Mouse (Mus musculus) ES-E14 (cell line): ENCODE measurements around the gene Oxa1l. TPM values are rescaled to one million over a fixed set of nuclear protein-coding genes. Genes with fewer than 3 reads are reported as not detected.
"Not testable (repeated sequence)": the region's sequence is repeated elsewhere in the genome, so short reads cannot be mapped to it uniquely, and the experiment has no call there.

Source experiments
- DNase-seq: peaks from one replicate; pipeline ENCODE4 v3.0.0-alpha.2; 2013; ENCODE audit warnings: low read depth, low spot score
- H3K27ac ChIP-seq: 2 replicates; pipeline ENCODE4 v1.5.1; 2012; ENCODE audit warnings: low read depth, mild to moderate bottlenecking, low read length, moderate library complexity, mixed read lengths; ENCODE audit not compliant: poor library complexity, insufficient read depth, severe bottlenecking
- H3K36me3 ChIP-seq: 2 replicates; pipeline ENCODE4 v1.6.1; 2012; ENCODE audit warnings: mild to moderate bottlenecking, low read length, moderate library complexity, mixed read lengths; ENCODE audit not compliant: control insufficient read depth, poor library complexity, insufficient read depth, severe bottlenecking
- H3K4me1 ChIP-seq, 2 experiments: fragments of 150-350 bp in 1 of 2; sonication (generic) in 1 of 2; 2 replicates each; pipeline ENCODE4 v1.6.1; 2012; ENCODE audit warnings: low read length in 2 of 2, mild to moderate bottlenecking in 1 of 2, mixed read lengths in 1 of 2; ENCODE audit not compliant: control insufficient read depth in 2 of 2, insufficient read depth in 2 of 2, poor library complexity in 1 of 2
- H3K4me3 ChIP-seq, 2 experiments: fragments of 150-350 bp in 1 of 2; sonication (generic) in 1 of 2; 2 replicates each; pipeline ENCODE4 v1.5.1; 2012; ENCODE audit warnings: low read length in 2 of 2, low read depth in 1 of 2, mild to moderate bottlenecking in 1 of 2, mixed read lengths in 1 of 2; ENCODE audit not compliant: insufficient read depth in 1 of 2, poor library complexity in 1 of 2, severe bottlenecking in 1 of 2
- H3K9ac ChIP-seq: 2 replicates; pipeline ENCODE4 v1.6.1; 2012; ENCODE audit warnings: low read depth, mild to moderate bottlenecking, low read length, mixed read lengths; ENCODE audit not compliant: poor library complexity, insufficient read depth, severe bottlenecking
- H3K9me3 ChIP-seq: fragments of 150-350 bp; sonication (generic); 2 replicates; pipeline ENCODE4 v1.6.1; 2012; ENCODE audit warnings: low read depth, mild to moderate bottlenecking, low read length; ENCODE audit not compliant: control insufficient read depth, insufficient read depth
- CHD2 ChIP-seq: IDR thresholded peaks from 2 replicates; pipeline ENCODE4 v1.6.1; 2014; ENCODE audit warnings: mild to moderate bottlenecking, low read depth, low read length, inconsistent platforms
- HCFC1 ChIP-seq: IDR thresholded peaks from 2 replicates; pipeline ENCODE4 v1.6.1; 2012; ENCODE audit warnings: low read length, inconsistent platforms, borderline replicate concordance; ENCODE audit not compliant: insufficient read depth
- MAFK ChIP-seq: IDR thresholded peaks from 2 replicates; pipeline ENCODE4 v1.6.1; 2014; ENCODE audit warnings: mild to moderate bottlenecking, low read depth, low read length, inconsistent platforms; ENCODE audit not compliant: insufficient read depth
- ZC3H11A ChIP-seq: IDR thresholded peaks from 2 replicates; pipeline ENCODE4 v1.6.1; 2012; ENCODE audit warnings: low read depth, mild to moderate bottlenecking, inconsistent platforms, low read length, borderline replicate concordance
- ZNF384 ChIP-seq: IDR thresholded peaks from 2 replicates; pipeline ENCODE4 v1.6.1; 2012; ENCODE audit warnings: low read depth, low read length, inconsistent platforms
- in situ Hi-C, 2 experiments: fragments of 600-800 bp; cut with MboI; formaldehyde crosslinking; loops; one replicate each; pipeline ENCODE4 v1.15.1; 2025; ENCODE audit warnings: low sequenced_read_pairs in 2 of 2, inconsistent platforms in 1 of 2; ENCODE audit not compliant: unreplicated experiment in 2 of 2
- total RNA-seq: library from RNA; depleted of rRNA; stranded (reverse); fragments of 300-350 nt; gene quantifications from 2 replicates; pipeline ENCODE4 v1.2.3, GENCODE M21; 2012

Oxa1l gene
- total RNA-seq, 1 experiment: 28.7 TPM

- in situ Hi-C loops: loop anchor here in 1 of 2 experiments (25.0 kb wide), 1 partner anchor 271 kb away; no protein-coding TSS in a partner anchor
- Histone ChIP-seq H3K36me3 (no peaks in the 10 kb centered on the region), H3K9me3 (no peaks in the 10 kb centered on the region), H3K4me1 (peaks cover 0 to 9% of the 10 kb centered on the region in 2 experiments; a peak in 1 of 4 replicates), H3K4me3 (no peak overlapping the region), H3K27ac (no peak overlapping the region), H3K9ac (no peak overlapping the region)
- no peak for TF ChIP-seq ZNF384
- TF ChIP-seq HCFC1: no peak
- no peak for TF ChIP-seq CHD2
- no peak for TF ChIP-seq ZC3H11A
- no peak for TF ChIP-seq MAFK
- no peak for DNase-seq
Measured at GRCm38 (mm10) chr14:54333452-54334189, 27.0 kb upstream of the Oxa1l start.

DNA sequence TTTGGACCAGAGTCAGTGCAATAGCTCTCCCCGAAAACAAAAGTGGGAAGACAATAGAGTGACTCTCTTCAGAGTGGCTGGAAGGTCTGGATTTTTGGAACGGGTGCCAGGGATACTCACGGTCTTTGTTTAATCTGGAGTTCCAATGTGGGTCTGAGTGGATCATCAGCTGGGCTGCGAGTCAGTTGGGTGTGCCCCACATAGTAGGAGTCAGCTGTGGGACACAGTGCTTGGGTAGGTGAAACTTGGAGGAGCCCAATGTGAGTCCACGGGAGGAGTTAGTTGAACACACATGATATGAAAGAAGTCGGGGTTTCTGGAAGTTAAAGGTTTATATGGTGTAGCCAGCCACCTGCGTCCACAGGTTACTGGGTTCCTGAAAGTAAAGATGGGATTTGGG, 19.8 kb upstream of the Oxa1l start:
- Histone ChIP-seq H3K36me3 (no peaks in the 10 kb centered on the region), H3K4me3 (no peak overlapping the region), H3K9me3 (no peaks in the 10 kb centered on the region), H3K27ac (no peak overlapping the region), H3K9ac (no peak overlapping the region), H3K4me1 (peaks cover 3 to 8% of the 10 kb centered on the region in 2 experiments; a peak in 3 of 4 replicates)
- DNase-seq: no peak
- in situ Hi-C loops: loop anchor here in 1 of 2 experiments (25.0 kb wide), 1 partner anchor 279 kb away; no protein-coding TSS in a partner anchor
- no peak for TF ChIP-seq ZC3H11A
- TF ChIP-seq CHD2: no peak
- TF ChIP-seq MAFK: no peak
- no peak for TF ChIP-seq HCFC1
- no peak for TF ChIP-seq ZNF384

GRCm38 (mm10) chr14:54341807-54342206, 18.8 kb upstream of the Oxa1l start:
- not testable (repeated sequence) for H3K4me1 ChIP-seq, DNase-seq, H3K9me3 ChIP-seq, H3K27ac ChIP-seq, H3K36me3 ChIP-seq, H3K9ac ChIP-seq, H3K4me3 ChIP-seq
- in situ Hi-C loops: loop anchor here in 1 of 2 experiments (25.0 kb wide), 1 partner anchor 280 kb away; no protein-coding TSS in a partner anchor

DNA sequence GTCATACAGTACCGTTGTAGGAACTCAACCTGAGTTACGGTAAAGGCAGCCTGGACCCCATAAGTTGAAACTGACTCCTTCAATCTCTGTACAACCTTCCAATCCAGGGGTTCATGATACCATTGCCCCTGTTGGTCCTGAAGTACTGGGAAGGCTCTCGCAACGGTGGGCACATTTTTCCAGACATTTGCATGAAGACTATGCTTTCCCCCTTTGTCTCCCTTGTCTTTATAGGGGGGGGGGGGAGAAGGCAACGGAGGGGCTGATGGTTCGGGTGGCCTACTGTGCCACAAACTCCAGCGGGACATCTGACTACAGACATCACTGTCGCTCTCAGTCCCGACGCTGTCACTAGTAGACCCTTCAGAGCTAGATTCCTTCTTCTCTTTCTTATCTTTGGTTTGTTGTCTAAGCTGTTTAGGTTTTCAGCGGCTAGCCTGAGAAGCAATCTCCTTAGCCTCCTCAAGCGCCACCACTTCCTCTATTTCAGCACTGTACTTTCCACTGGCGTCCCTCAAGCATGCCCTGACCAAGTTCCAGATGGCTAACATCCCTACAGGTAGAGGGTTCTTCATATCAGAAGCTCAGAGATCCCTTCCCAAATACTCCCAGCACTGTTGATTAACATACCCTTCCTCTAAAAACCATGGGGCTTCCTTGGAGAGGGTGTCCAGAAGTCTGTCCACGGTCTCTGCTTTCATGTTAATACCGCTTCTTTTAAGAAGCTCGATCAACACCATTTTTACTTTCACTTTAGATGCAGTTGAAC, 9.7 kb upstream of the Oxa1l start:
- H3K4me1 ChIP-seq, DNase-seq: not testable (repeated sequence)
- in situ Hi-C loops: loop anchor here in 1 of 2 experiments (25.0 kb wide), 1 partner anchor 289 kb away; no protein-coding TSS in a partner anchor

More for the DNA sequence above, 9.7 kb upstream of the Oxa1l start:
- H3K4me3 ChIP-seq, H3K27ac ChIP-seq, H3K9me3 ChIP-seq, H3K9ac ChIP-seq, H3K36me3 ChIP-seq: not testable (repeated sequence)
